ENCODE assay signal across 8 mouse cellular contexts in genomic region chr1:187608261-187608921, GRCm38 (mm10). TPM values are rescaled to one million over a fixed set of nuclear protein-coding genes. Genes with fewer than 3 reads are reported as not detected.
DNase-seq lines count a peak whose midpoint lies in the region; ATAC-seq lines count a peak whose summit lies in the region.

Gene Esrrg, plus strand, starts transcription at chr1:187608791.

- H3K9ac ChIP-seq in heart, embryonic 12.5 days: peak within 1 kb of the TSS; percentile 76
- peak within 1 kb of the TSS; percentile 55 for H3K9ac ChIP-seq in kidney, embryonic 15.5 days
- H3K9ac ChIP-seq in liver, embryonic 15.5 days: no peak within 1 kb of the TSS

- DNase-seq in frontal cortex, adult 2 months (ENCODE audit: extremely low spot score in 1 of 2, low spot score in 1 of 2): no peak
- no peak for DNase-seq in frontal cortex, postnatal 10 days (ENCODE audit: low spot score in 2 of 2)
- peak; percentile 57 for DNase-seq in embryo, embryonic 9.5 days (ENCODE audit: extremely low spot score)
- no peak for DNase-seq in thymus, postnatal 10 days (ENCODE audit: low spot score in 2 of 2)
- no peak for DNase-seq in frontal cortex, postnatal 25 days (ENCODE audit: low spot score in 2 of 2)

- no peak for ATAC-seq in heart, embryonic 12.5 days (ENCODE audit: insufficient number of reproducible peaks, low FRiP score)
- ATAC-seq in kidney, embryonic 15.5 days (replicated peaks; ENCODE audit: low FRiP score): no peak
- ATAC-seq in liver, embryonic 15.5 days (ENCODE audit: insufficient read depth): no peak

- H3K4me3 ChIP-seq in heart, embryonic 12.5 days: peak within 1 kb of the TSS; percentile 57
- peak within 1 kb of the TSS; percentile 58 for H3K4me3 ChIP-seq in kidney, embryonic 15.5 days (replicated peaks)
- peak within 1 kb of the TSS; percentile 44 for H3K4me3 ChIP-seq in liver, embryonic 15.5 days (replicated peaks)

- 2% methylated on average over 21 of the region's 21 CpGs for WGBS in heart, embryonic 12.5 days
- WGBS in kidney, embryonic 15.5 days: 1% methylated on average over 21 of the region's 21 CpGs
- WGBS in liver, embryonic 15.5 days (ENCODE audit: insufficient replicate concordance): under 1% methylated on average over 21 of the region's 21 CpGs

- H3K27ac ChIP-seq in heart, embryonic 12.5 days (ENCODE audit: poor library complexity, severe bottlenecking): peak within 1 kb of the TSS; percentile 66
- H3K27ac ChIP-seq in kidney, embryonic 15.5 days: peak within 1 kb of the TSS; percentile 56
- no peak within 1 kb of the TSS for H3K27ac ChIP-seq in liver, embryonic 15.5 days (replicated peaks)

- H3K4me1 ChIP-seq in heart, embryonic 12.5 days (replicated peaks): peaks cover 62% of the 10 kb centered on the region
- H3K4me1 ChIP-seq in kidney, embryonic 15.5 days: peaks cover 82% of the 10 kb centered on the region
- H3K4me1 ChIP-seq in liver, embryonic 15.5 days (replicated peaks): peaks cover 6% of the 10 kb centered on the region; the same call in 1 of the 2 replicates

- H3K9me3 ChIP-seq in heart, embryonic 12.5 days (replicated peaks): no peaks in the 10 kb centered on the region
- no peaks in the 10 kb centered on the region for H3K9me3 ChIP-seq in kidney, embryonic 15.5 days (replicated peaks)
- H3K9me3 ChIP-seq in liver, embryonic 15.5 days (replicated peaks): no peaks in the 10 kb centered on the region

- peak within 1 kb of the TSS; percentile 84 for H3K4me2 ChIP-seq in heart, embryonic 12.5 days
- peak within 1 kb of the TSS; percentile 95 for H3K4me2 ChIP-seq in kidney, embryonic 15.5 days
- peak within 1 kb of the TSS; percentile 62 for H3K4me2 ChIP-seq in liver, embryonic 15.5 days

- no peaks in the 10 kb centered on the region for H3K36me3 ChIP-seq in heart, embryonic 12.5 days
- H3K36me3 ChIP-seq in kidney, embryonic 15.5 days: no peaks in the 10 kb centered on the region
- H3K36me3 ChIP-seq in liver, embryonic 15.5 days (replicated peaks): no peaks in the 10 kb centered on the region

- peaks cover 33% of the 10 kb centered on the region for H3K27me3 ChIP-seq in heart, embryonic 12.5 days (replicated peaks)
- peaks cover 85% of the 10 kb centered on the region for H3K27me3 ChIP-seq in kidney, embryonic 15.5 days
- H3K27me3 ChIP-seq in liver, embryonic 15.5 days: peaks cover 86% of the 10 kb centered on the region

RNA-seq across cellular contexts. Expression of gene Esrrg, which starts in this region (rescaled TPM):
- 13.1 and 13.9 TPM in 2 replicates for polyA plus RNA-seq in frontal cortex, adult 2 months (2012; rRNA removed)
- polyA plus RNA-seq in heart, embryonic 12.5 days (2016; fragmentation: Nextera tagmentation; extraction: Ambion mirVana): 33.3 and 39.3 TPM in 2 replicates
- 27.1 and 29.2 TPM in 2 replicates for polyA plus RNA-seq in kidney, embryonic 15.5 days (2015; fragmentation: Nextera tagmentation; extraction: Ambion mirVana)
- polyA plus RNA-seq in liver, embryonic 15.5 days (2015; fragmentation: Nextera tagmentation; extraction: Ambion mirVana): 0.15 and 0.22 TPM in 2 replicates

Comparison
In these comparisons a context has a peak if more than half of its experiments do, and no peak if none do; other contexts are left out.
1. RNA of gene Esrrg (polyA plus RNA-seq): 33.3 to 39.3 TPM in heart, embryonic 12.5 days, 27.1 to 29.2 TPM in kidney, embryonic 15.5 days and 13.1 to 13.9 TPM in frontal cortex, adult 2 months; 0.15 to 0.22 TPM in liver, embryonic 15.5 days; every median in the first group is over 10 times any median in the second.
2. Peak in every context shown above with its lines, with median percentiles within 50 percentile points of each other: H3K4me2 ChIP-seq and H3K4me3 ChIP-seq.